Mouse (Mus musculus): ENCODE measurements around the gene Mecom.

- no peak for TF ChIP-seq CTCF (IDR thresholded peaks at IDR 0.05; ENCODE audit: borderline replicate concordance, extremely low read depth, insufficient read depth, insufficient read length)
- no peak for TF ChIP-seq POLR2A (IDR thresholded peaks at IDR 0.05; ENCODE audit: borderline replicate concordance, extremely low read depth, insufficient read depth, insufficient read length, poor library complexity, severe bottlenecking)
Measured at GRCm38 (mm10) chr3:30181807-30182481, 365.9 kb downstream of the Mecom start.

Data from brain, embryonic 14.5 days (tissue).